Mouse (Mus musculus) forebrain, postnatal 0 days (tissue): ENCODE measurements around the gene Bcl9l. TPM values are rescaled to one million over a fixed set of nuclear protein-coding genes. Genes with fewer than 3 reads are reported as not detected.

ENCODE experiments used
- ATAC-seq: fragments of 200-750 bp; cut with Nextera tagmentation; 2 replicates; pipeline ENCODE4 v1.8.0; 2017; ENCODE audit warnings: mild to moderate bottlenecking, moderate library complexity
- DNase-seq: peaks from one replicate; pipeline ENCODE4 v3.0.0-alpha.2; 2015
- H3K27ac ChIP-seq: fragments of 300-500 bp; sonication (generic); 2 replicates; pipeline ENCODE4 v1.5.1; 2014; ENCODE audit warnings: low read depth, mild to moderate bottlenecking, antibody characterized with exemption, low read length, moderate library complexity, mixed read lengths
- H3K27me3 ChIP-seq: fragments of 300-500 bp; sonication (generic); 2 replicates; pipeline ENCODE4 v1.6.1; 2014; ENCODE audit warnings: mild to moderate bottlenecking, low read length, mixed read lengths; ENCODE audit not compliant: insufficient read depth
- H3K36me3 ChIP-seq: fragments of 300-500 bp; sonication (generic); 2 replicates; pipeline ENCODE4 v1.6.1; 2014; ENCODE audit warnings: mild to moderate bottlenecking, moderate library complexity; ENCODE audit not compliant: insufficient read depth
- H3K4me1 ChIP-seq: fragments of 300-500 bp; sonication (generic); 2 replicates; pipeline ENCODE4 v1.6.1; 2014; ENCODE audit warnings: antibody characterized with exemption; ENCODE audit not compliant: insufficient read depth
- H3K4me2 ChIP-seq: fragments of 300-500 bp; sonication (generic); 2 replicates; pipeline ENCODE4 v1.6.1; 2014; ENCODE audit warnings: low read depth, mild to moderate bottlenecking, moderate library complexity
- H3K4me3 ChIP-seq: fragments of 300-500 bp; sonication (generic); 2 replicates; pipeline ENCODE4 v1.5.1; 2014; ENCODE audit warnings: low read depth, low read length, mixed read lengths
- H3K9ac ChIP-seq: fragments of 300-500 bp; sonication (generic); 2 replicates; pipeline ENCODE4 v1.6.1; 2014; ENCODE audit warnings: mild to moderate bottlenecking
- H3K9me3 ChIP-seq: fragments of 300-500 bp; sonication (generic); 2 replicates; pipeline ENCODE4 v1.6.1; 2016; ENCODE audit warnings: low read length
- CTCF ChIP-seq: sonication (generic); IDR thresholded peaks from 2 replicates; pipeline ENCODE4 v1.5.1; 2016; ENCODE audit warnings: antibody characterized with exemption, control low read depth, low read depth
- WGBS: fragments of 180-500 bp; shearing (Covaris S2); extraction: QIAGEN DNeasy Blood & Tissue Kit; methylation state at CpG from one replicate; pipeline ENCODE4 v1.1.7; 2014; 5-methylcytosine and 5-hydroxymethylcytosine counted together
- polyA plus RNA-seq: library from polyadenylated mRNA; unstranded; fragments of >200 nt; fragmentation: Nextera tagmentation; extraction: Ambion mirVana; gene quantifications from 2 replicates; pipeline ENCODE4 v1.2.1, GENCODE M21; 2015
- total RNA-seq: library from RNA; depleted of rRNA; stranded (reverse); fragments of >200 nt; gene quantifications from 2 replicates; pipeline ENCODE4 v1.2.3, GENCODE M21; 2014

Gene Bcl9l
- total and polyA plus RNA-seq, 2 experiments from 2014 or later, result 13.0 to 38.7 TPM

DNA sequence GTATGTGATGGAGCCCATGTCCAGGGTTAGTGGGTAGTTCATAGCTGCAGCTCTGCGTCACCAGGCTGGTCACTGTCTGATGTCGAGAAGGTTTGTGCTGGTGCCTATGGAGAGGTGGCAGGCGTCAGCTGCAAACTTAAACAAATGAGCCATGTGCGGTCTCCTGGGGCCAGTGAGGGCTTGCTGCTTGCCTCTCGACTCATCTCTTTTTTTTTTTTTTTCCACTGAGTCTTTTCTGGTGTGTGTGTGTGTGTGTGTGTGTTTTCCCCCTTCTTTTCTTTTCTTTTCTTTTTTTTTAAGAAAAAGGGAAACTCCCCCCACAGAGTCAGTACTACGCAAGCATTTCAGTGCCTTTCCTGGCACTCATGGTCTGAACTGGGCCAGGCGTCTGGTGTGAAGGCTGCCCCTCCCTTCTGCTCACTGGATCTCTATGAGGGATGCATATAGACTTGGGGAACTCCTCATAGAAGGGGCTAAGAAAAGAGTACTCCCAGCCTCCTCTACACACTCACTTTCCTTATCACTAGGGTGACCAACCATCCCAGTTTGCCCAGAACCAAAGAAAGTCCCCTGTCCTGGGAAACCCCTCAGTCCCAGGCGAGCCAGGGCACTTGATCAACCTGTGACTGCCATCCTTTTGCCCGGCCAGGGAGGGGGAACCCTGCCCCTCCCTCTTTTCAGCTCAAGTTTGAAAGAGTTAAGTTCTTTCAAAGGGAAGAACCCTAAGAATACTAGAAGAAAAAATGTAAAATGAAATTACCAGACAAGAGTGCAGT, 43.9 kb downstream of the Bcl9l start:
- no peak for ATAC-seq
- Histone ChIP-seq H3K36me3 (no peaks in the 10 kb centered on the region), H3K9me3 (no peaks in the 10 kb centered on the region), H3K4me2 (no peak overlapping the region), H3K27me3 (no peaks in the 10 kb centered on the region), H3K27ac (no peak overlapping the region), H3K4me3 (no peak overlapping the region), H3K9ac (no peak overlapping the region), H3K4me1 (no peaks in the 10 kb centered on the region)
- DNase-seq, result no peak
- no peak for TF ChIP-seq CTCF
- 62% methylated on average over 9 of the region's 9 CpGs for WGBS

DNA sequence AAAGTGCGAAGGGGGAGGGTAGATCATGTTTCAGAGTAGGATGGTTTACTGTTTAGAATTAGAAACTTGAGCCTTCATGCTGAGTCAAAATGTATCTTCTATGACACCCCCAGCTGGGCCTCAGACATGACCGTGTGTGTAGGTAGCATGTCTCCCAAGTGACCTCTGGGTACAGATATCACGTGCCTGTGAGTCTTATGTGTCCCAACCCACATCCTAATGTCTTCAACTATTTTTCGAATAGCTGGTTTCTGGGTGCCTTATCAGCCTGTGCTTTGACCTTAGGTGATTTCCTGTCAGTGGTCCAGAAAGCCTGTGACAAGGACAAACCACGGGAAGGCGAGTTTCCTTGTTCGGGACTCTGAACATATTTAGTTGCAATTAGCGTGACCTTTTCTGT, 45.7 kb downstream of the Bcl9l start:
- Histone ChIP-seq H3K9ac (no peak overlapping the region), H3K27ac (no peak overlapping the region), H3K36me3 (no peaks in the 10 kb centered on the region), H3K4me2 (no peak overlapping the region), H3K4me3 (no peak overlapping the region), H3K4me1 (no peaks in the 10 kb centered on the region), H3K27me3 (no peaks in the 10 kb centered on the region), H3K9me3 (no peaks in the 10 kb centered on the region)
- DNase-seq, result no peak
- TF ChIP-seq CTCF, result no peak
- WGBS, result 86% methylated on average over 8 of the region's 8 CpGs
- no peak for ATAC-seq

DNA sequence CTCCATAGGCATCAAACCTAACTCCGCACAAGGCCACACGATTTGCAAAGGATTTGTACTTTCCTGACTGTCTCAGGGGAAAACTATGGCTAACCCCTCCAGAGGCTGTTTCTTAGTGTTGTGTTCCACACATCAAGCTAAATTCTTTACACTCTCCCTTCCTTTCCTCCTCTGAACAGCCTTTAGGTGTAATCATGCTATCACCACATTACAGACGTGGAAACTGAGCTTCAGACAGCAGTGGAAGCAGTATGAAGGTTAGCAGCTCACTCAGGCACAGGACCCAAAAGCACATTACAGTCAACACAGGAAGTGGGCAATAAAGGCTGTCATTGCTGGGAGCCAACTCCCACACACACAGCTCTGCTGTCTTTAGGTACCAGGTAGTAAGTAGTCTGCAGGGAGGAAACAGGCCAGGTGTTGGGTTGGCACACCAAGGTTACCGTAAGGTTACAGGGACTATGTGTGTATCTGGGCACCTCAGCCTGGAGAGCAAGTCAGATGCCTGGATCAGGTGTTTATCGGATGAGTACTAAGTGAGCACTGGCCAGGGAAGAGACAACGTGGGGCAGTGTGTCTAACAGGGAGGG, 50.5 kb downstream of the Bcl9l start:
- no peaks in the 10 kb centered on the region for H3K27me3 ChIP-seq
- no peak overlapping the region for H3K27ac ChIP-seq
- H3K9ac ChIP-seq, result no peak overlapping the region
- TF ChIP-seq CTCF, result no peak
- WGBS, result 88% methylated on average over 6 of the region's 6 CpGs
- DNase-seq (no peak), ATAC-seq (no peak)
- H3K4me3 ChIP-seq, result no peak overlapping the region
- no peaks in the 10 kb centered on the region for H3K4me1 ChIP-seq
- no peaks in the 10 kb centered on the region for H3K36me3 ChIP-seq
- H3K9me3 ChIP-seq, result no peaks in the 10 kb centered on the region
- H3K4me2 ChIP-seq, result no peak overlapping the region

DNA sequence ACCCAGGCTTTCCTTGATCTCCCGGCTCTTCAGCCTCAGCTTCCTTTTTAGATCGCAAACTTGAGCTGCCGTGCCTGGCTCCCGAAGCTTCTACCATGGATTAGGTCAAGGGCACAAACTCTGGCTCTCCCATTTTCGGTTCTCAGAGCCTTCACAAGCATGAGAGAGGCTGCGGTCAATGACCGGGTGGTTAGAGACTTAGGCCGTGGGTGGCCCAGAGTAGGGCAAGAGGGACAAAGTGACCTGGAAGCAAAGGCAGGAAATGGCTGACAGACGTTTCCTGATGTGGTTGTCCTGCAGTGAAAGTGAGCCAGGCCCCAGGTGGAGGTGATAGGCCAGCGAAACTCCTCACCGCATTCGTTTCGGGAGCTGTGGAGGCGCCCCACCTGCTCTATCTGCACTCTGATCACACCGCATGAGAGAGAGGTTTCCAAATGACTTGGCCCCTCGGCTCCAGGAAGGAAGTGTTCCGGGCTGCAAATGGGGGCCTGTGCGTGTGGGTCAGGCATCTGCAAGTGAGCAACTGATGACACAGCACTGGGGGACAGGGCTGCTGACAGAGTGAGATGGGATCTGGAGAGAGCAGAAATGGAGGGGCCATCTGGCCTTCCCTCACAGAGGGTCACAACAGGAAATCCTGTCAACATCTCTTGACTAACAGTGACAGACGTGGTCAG, 55.1 kb downstream of the Bcl9l start:
- Histone ChIP-seq H3K27ac (no peak overlapping the region), H3K36me3 (no peaks in the 10 kb centered on the region), H3K4me1 (no peaks in the 10 kb centered on the region), H3K4me2 (no peak overlapping the region), H3K9me3 (no peaks in the 10 kb centered on the region), H3K27me3 (no peaks in the 10 kb centered on the region), H3K4me3 (no peak overlapping the region), H3K9ac (no peak overlapping the region)
- ATAC-seq (no peak), DNase-seq (no peak)
- no peak for TF ChIP-seq CTCF
- WGBS, result 83% methylated on average over 19 of the region's 19 CpGs

DNA sequence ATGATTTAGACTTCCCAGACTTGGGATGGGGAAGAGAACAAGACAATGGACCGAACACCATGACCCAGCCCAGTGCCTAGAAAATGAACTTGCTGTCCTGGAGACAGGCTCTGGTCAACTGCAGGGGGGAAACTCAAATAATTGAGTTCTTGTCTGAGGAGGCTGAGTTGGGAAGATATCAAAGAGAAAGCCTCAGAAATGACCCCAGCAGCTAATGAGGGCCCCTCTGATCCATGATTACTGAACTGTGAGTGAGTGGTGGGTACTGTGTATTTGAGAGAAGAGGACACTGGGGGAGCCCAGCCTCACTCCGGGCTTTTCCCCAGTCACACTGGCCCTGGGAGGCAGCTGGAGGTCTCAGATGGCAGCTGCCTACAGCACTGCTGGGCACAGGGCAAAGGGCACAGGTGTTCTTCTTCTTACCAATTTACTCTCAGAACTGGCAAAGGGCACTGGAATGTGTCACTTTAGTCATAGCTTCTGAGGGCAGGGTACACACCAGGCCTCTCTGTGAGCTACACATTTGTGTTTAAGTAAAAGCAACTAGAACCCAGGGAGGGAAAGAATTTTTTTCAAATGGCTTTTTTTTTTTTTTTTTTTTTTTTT, 57.3 kb downstream of the Bcl9l start:
- Histone ChIP-seq H3K4me2 (no peak overlapping the region), H3K36me3 (no peaks in the 10 kb centered on the region), H3K9me3 (no peaks in the 10 kb centered on the region), H3K27me3 (no peaks in the 10 kb centered on the region), H3K4me3 (no peak overlapping the region), H3K4me1 (no peaks in the 10 kb centered on the region), H3K27ac (no peak overlapping the region), H3K9ac (no peak overlapping the region)
- 43% methylated on average over 2 of the region's 2 CpGs for WGBS
- TF ChIP-seq CTCF, result no peak
- no peak for ATAC-seq
- no peak for DNase-seq

DNA sequence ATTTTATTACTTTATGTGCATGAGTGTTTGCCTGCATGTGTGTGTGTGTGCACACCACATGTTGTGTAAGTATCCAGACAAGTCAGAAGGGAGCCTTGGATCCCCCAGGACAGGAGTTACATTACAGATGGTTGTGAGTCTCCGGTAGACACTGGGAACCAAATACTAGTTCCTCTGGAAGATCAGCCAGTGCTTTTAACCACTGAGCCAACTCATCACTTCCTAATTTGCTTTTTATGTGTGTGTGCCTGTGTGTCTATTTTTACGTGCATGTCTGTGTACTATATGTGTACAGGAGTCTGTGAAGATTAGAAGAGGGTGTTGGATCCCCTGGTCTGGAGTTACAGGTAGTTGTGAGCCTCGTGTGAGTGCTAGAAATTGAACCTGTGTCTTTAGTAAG, 58.1 kb downstream of the Bcl9l start:
- no peak overlapping the region for H3K4me3 ChIP-seq
- H3K9ac ChIP-seq, result no peak overlapping the region
- H3K27ac ChIP-seq, result no peak overlapping the region
- no peaks in the 10 kb centered on the region for H3K4me1 ChIP-seq
- no peak for ATAC-seq
- TF ChIP-seq CTCF, result no peak
- H3K4me2 ChIP-seq, result no peak overlapping the region
- no peaks in the 10 kb centered on the region for H3K36me3 ChIP-seq
- WGBS, result 88% methylated on average over 3 of the region's 3 CpGs
- H3K9me3 ChIP-seq, result no peaks in the 10 kb centered on the region
- DNase-seq, result no peak
- H3K27me3 ChIP-seq, result no peaks in the 10 kb centered on the region

DNA sequence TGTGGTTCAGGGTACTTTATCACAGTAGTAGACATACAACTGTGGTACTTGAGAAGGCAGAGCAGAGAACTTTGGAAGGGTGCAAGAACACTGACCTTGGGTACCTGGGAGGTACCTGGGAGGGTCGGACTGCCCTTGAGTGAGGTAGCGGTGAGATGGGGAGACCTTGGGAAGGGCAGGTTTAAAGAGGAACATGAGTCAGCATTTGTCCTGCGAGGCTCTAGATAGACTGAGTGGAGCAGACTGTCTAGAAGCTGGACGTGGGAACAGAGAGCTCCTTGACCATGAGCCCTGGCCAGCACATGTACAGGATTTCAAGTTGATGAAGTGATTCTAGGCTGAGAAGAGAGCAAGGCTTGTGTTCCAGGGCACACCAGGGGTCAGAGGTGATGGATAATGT, 59.7 kb downstream of the Bcl9l start:
- H3K27me3 ChIP-seq, result no peaks in the 10 kb centered on the region
- no peak overlapping the region for H3K4me2 ChIP-seq
- no peaks in the 10 kb centered on the region for H3K36me3 ChIP-seq
- no peak overlapping the region for H3K27ac ChIP-seq
- no peak overlapping the region for H3K9ac ChIP-seq
- no peaks in the 10 kb centered on the region for H3K9me3 ChIP-seq
- H3K4me1 ChIP-seq, result no peaks in the 10 kb centered on the region
- no peak for TF ChIP-seq CTCF
- WGBS, result 87% methylated on average over 4 of the region's 4 CpGs
- ATAC-seq (no peak), DNase-seq (no peak)
- H3K4me3 ChIP-seq, result no peak overlapping the region
